Mouse (Mus musculus): ENCODE data around the gene Fbxw11. TPM values are rescaled to one million over a fixed set of nuclear protein-coding genes. Genes with fewer than 3 reads are reported as not detected.

Fbxw11 gene
- polyA plus RNA-seq, 1 experiment: 29.8 TPM

- H3K36me3 ChIP-seq (ENCODE audit: control insufficient read depth, insufficient read depth, low read length): peaks cover 41% of the 10 kb centered on the region
- 97% methylated on average over 4 of the region's 4 CpGs for WGBS
- TF ChIP-seq POLR2A (IDR thresholded peaks at IDR 0.05; ENCODE audit: low read depth, low read length): no peak
- no peak for TF ChIP-seq CTCF (IDR thresholded peaks at IDR 0.05; ENCODE audit: extremely low read depth, insufficient read length, insufficient replicate concordance, low read depth, low read length)
These were observed 102.9 kb downstream of the Fbxw11 start for GRCm38 (mm10) chr11:32745466-32745865.

GRCm38 (mm10) chr11:32746036-32746435, 103.5 kb downstream of the Fbxw11 start:
- Histone ChIP-seq H3K27ac (ENCODE audit: insufficient read depth, low read depth, low read length) (no peak overlapping the region), H3K4me1 (ENCODE audit: control insufficient read depth, insufficient read depth, insufficient read length, low read length) (peaks cover 11% of the 10 kb centered on the region; the same call in 1 of the 2 replicates), H3K4me3 (ENCODE audit: low read depth, low read length) (no peak overlapping the region), H3K27me3 (ENCODE audit: control insufficient read depth, insufficient read depth, low read length) (no peaks in the 10 kb centered on the region), H3K36me3 (ENCODE audit: control insufficient read depth, insufficient read depth, low read length) (peaks cover 37% of the 10 kb centered on the region)
- 27% methylated on average over 5 of the region's 5 CpGs for WGBS
- TF ChIP-seq CTCF (IDR thresholded peaks at IDR 0.05; ENCODE audit: extremely low read depth, insufficient read length, insufficient replicate concordance, low read depth, low read length) (no peak), POLR2A (IDR thresholded peaks at IDR 0.05; ENCODE audit: low read depth, low read length) (no peak)

More at GRCm38 (mm10) chr11:32745466-32745865, 102.9 kb downstream of the Fbxw11 start:
- H3K4me3 ChIP-seq (ENCODE audit: low read depth, low read length): no peak overlapping the region
- peaks cover 11% of the 10 kb centered on the region; the same call in 1 of the 2 replicates for H3K4me1 ChIP-seq (ENCODE audit: control insufficient read depth, insufficient read depth, insufficient read length, low read length)
- H3K27me3 ChIP-seq (ENCODE audit: control insufficient read depth, insufficient read depth, low read length): no peaks in the 10 kb centered on the region
- no peak overlapping the region for H3K27ac ChIP-seq (ENCODE audit: insufficient read depth, low read depth, low read length)

- no peak for TF ChIP-seq CTCF (IDR thresholded peaks at IDR 0.05; ENCODE audit: extremely low read depth, insufficient read length, insufficient replicate concordance, low read depth, low read length)
- H3K27me3 ChIP-seq (ENCODE audit: control insufficient read depth, insufficient read depth, low read length): no peaks in the 10 kb centered on the region
- H3K4me1 ChIP-seq (ENCODE audit: control insufficient read depth, insufficient read depth, insufficient read length, low read length): peaks cover 11% of the 10 kb centered on the region; the same call in 1 of the 2 replicates
- WGBS: 40% methylated on average over 3 of the region's 3 CpGs
- H3K36me3 ChIP-seq (ENCODE audit: control insufficient read depth, insufficient read depth, low read length): peaks cover 34% of the 10 kb centered on the region
- H3K27ac ChIP-seq (ENCODE audit: insufficient read depth, low read depth, low read length): no peak overlapping the region
- no peak overlapping the region for H3K4me3 ChIP-seq (ENCODE audit: low read depth, low read length)
These were observed 104.0 kb downstream of the Fbxw11 start for GRCm38 (mm10) chr11:32746475-32746874.

- H3K27me3 ChIP-seq (ENCODE audit: control insufficient read depth, insufficient read depth, low read length): no peaks in the 10 kb centered on the region
- WGBS: 63% methylated on average over 4 of the region's 4 CpGs
- no peak overlapping the region for H3K27ac ChIP-seq (ENCODE audit: insufficient read depth, low read depth, low read length)
- no peak overlapping the region for H3K4me3 ChIP-seq (ENCODE audit: low read depth, low read length)
- TF ChIP-seq POLR2A (IDR thresholded peaks at IDR 0.05; ENCODE audit: low read depth, low read length) (no peak), CTCF (IDR thresholded peaks at IDR 0.05; ENCODE audit: extremely low read depth, insufficient read length, insufficient replicate concordance, low read depth, low read length) (no peak)
- peaks cover 11% of the 10 kb centered on the region; the same call in 1 of the 2 replicates for H3K4me1 ChIP-seq (ENCODE audit: control insufficient read depth, insufficient read depth, insufficient read length, low read length)
- H3K36me3 ChIP-seq (ENCODE audit: control insufficient read depth, insufficient read depth, low read length): peaks cover 17% of the 10 kb centered on the region
These were observed 106.3 kb downstream of the Fbxw11 start for GRCm38 (mm10) chr11:32748800-32749199.

- Histone ChIP-seq H3K36me3 (ENCODE audit: control insufficient read depth, insufficient read depth, low read length) (peaks cover under 1% of the 10 kb centered on the region; the same call in 1 of the 2 replicates), H3K27ac (ENCODE audit: insufficient read depth, low read depth, low read length) (no peak overlapping the region), H3K4me3 (ENCODE audit: low read depth, low read length) (no peak overlapping the region), H3K27me3 (ENCODE audit: control insufficient read depth, insufficient read depth, low read length) (no peaks in the 10 kb centered on the region), H3K4me1 (ENCODE audit: control insufficient read depth, insufficient read depth, insufficient read length, low read length) (no peaks in the 10 kb centered on the region)
- WGBS: 62% methylated on average over 7 of the region's 7 CpGs
- TF ChIP-seq POLR2A (IDR thresholded peaks at IDR 0.05; ENCODE audit: low read depth, low read length) (no peak), CTCF (IDR thresholded peaks at IDR 0.05; ENCODE audit: extremely low read depth, insufficient read length, insufficient replicate concordance, low read depth, low read length) (no peak)
These were observed 109.5 kb downstream of the Fbxw11 start for GRCm38 (mm10) chr11:32751863-32752594.

GRCm38 (mm10) chr11:32752595-32752885, 110.0 kb downstream of the Fbxw11 start:
- H3K36me3 ChIP-seq (ENCODE audit: control insufficient read depth, insufficient read depth, low read length): no peaks in the 10 kb centered on the region
- H3K27ac ChIP-seq (ENCODE audit: insufficient read depth, low read depth, low read length): no peak overlapping the region
- H3K4me3 ChIP-seq (ENCODE audit: low read depth, low read length): no peak overlapping the region
- TF ChIP-seq CTCF (IDR thresholded peaks at IDR 0.05; ENCODE audit: extremely low read depth, insufficient read length, insufficient replicate concordance, low read depth, low read length): no peak
- no peak for TF ChIP-seq POLR2A (IDR thresholded peaks at IDR 0.05; ENCODE audit: low read depth, low read length)
- WGBS: 63% methylated on average over 5 of the region's 5 CpGs
- no peaks in the 10 kb centered on the region for H3K4me1 ChIP-seq (ENCODE audit: control insufficient read depth, insufficient read depth, insufficient read length, low read length)
- H3K27me3 ChIP-seq (ENCODE audit: control insufficient read depth, insufficient read depth, low read length): no peaks in the 10 kb centered on the region

GRCm38 (mm10) chr11:32753358-32753757, 110.8 kb downstream of the Fbxw11 start:
- H3K4me1 ChIP-seq (ENCODE audit: control insufficient read depth, insufficient read depth, insufficient read length, low read length): no peaks in the 10 kb centered on the region
- H3K27ac ChIP-seq (ENCODE audit: insufficient read depth, low read depth, low read length): no peak overlapping the region
- WGBS: 90% methylated on average over 2 of the region's 2 CpGs
- H3K36me3 ChIP-seq (ENCODE audit: control insufficient read depth, insufficient read depth, low read length): no peaks in the 10 kb centered on the region
- TF ChIP-seq POLR2A (IDR thresholded peaks at IDR 0.05; ENCODE audit: low read depth, low read length): no peak
- no peak for TF ChIP-seq CTCF (IDR thresholded peaks at IDR 0.05; ENCODE audit: extremely low read depth, insufficient read length, insufficient replicate concordance, low read depth, low read length)
- no peak overlapping the region for H3K4me3 ChIP-seq (ENCODE audit: low read depth, low read length)
- H3K27me3 ChIP-seq (ENCODE audit: control insufficient read depth, insufficient read depth, low read length): no peaks in the 10 kb centered on the region

All from small intestine, adult 2 months (tissue).